Comparison of ENCODE assay signal across 8 mouse cellular contexts in the genomic region with DNA sequence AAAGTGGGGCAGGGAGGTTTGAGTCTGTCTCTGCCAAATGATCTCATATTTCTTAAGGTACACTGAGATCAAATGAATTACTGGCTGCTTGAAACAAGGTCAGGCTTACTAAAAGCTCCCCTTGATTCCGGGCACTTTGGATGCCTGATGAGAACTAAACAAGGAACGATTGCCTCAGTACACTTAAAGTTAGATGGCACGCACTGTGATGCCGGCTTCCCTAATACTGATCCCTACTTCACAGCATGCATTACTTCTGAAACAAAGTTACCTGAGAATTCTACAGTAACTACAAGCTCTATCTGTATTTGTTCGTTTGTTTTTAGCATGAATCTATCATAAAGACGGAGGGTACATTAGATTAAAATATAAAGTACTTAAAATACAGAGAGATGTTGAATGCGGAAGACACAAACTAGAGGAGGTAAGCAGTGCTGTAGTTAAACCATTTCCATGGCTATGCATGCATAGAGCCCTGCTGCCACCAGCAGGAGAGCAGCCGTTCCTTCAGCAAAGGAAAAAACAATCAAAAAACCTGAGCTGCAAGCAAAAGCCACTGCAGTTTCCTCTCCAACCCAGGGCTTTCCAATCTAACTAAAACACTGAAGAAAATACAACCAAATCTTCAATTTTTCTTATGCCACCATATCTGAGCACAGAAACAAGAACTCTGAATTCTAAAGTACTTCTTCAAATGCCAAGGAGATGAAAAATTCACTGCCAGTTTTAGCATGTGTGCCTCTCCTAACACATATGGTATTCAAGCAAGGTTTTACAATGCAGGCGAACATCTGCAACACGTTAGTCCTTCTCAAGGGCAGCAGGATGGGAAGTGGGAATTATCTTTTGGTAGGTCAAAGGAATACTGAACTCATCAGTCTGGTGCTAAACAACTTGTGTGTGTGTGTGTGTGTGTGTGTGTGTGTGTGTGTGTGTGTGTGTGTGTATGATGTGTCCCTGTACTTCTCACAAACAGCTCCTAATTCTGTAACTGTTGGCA.
DNase-seq lines count a peak whose midpoint lies in the region; ATAC-seq and TF ChIP-seq lines count a peak whose summit lies in the region.

No protein-coding gene starts in this region.

- H3K4me1 ChIP-seq in kidney, adult 2 months (ENCODE audit: control insufficient read depth, insufficient read depth, low read length), result no peaks in the 10 kb centered on the region
- H3K4me1 ChIP-seq in embryonic facial prominence, embryonic 12.5 days, result peaks cover 3% of the 10 kb centered on the region; the same call in 1 of the 2 replicates
- H3K4me1 ChIP-seq in limb, embryonic 14.5 days (ENCODE audit: control insufficient read depth, insufficient read depth, low read length), result 0 out of 2 replicates have a peak, but pooled peaks cover 4% of the 10 kb centered on the region
- no peaks in the 10 kb centered on the region for H3K4me1 ChIP-seq in neural tube, embryonic 14.5 days (ENCODE audit: control insufficient read depth, insufficient read depth, low read length)

- no peak for TF ChIP-seq POLR2A in kidney, adult 2 months (IDR thresholded peaks at IDR 0.05; ENCODE audit: low read depth, low read length)
- TF ChIP-seq POLR2A in limb, embryonic 14.5 days (IDR thresholded peaks at IDR 0.05; ENCODE audit: borderline replicate concordance, extremely low read depth, insufficient read depth, insufficient read length), result no peak

- peak; percentile 69 for TF ChIP-seq CTCF in kidney, adult 2 months (conservative IDR thresholded peaks at IDR 0.05; ENCODE audit: insufficient read depth, insufficient read length, low read depth, low read length)

- peak; percentile 75; the same call in 1 of the 2 replicates for ATAC-seq in embryonic facial prominence, embryonic 12.5 days (ENCODE audit: insufficient number of reproducible peaks, insufficient read depth, low FRiP score, low TSS enrichment)
- peak; percentile 87 for ATAC-seq in limb, embryonic 14.5 days (ENCODE audit: low FRiP score, low read depth)
- ATAC-seq in neural tube, embryonic 14.5 days (ENCODE audit: low read depth), result peak; percentile 92

- no peak overlapping the region for H3K4me2 ChIP-seq in embryonic facial prominence, embryonic 12.5 days (replicated peaks)
- H3K4me2 ChIP-seq in limb, embryonic 14.5 days (replicated peaks; ENCODE audit: low read depth, low read length, severe bottlenecking), result 0 out of 2 replicates have a peak overlapping the region, but pooled peaks have one; percentile 4
- H3K4me2 ChIP-seq in neural tube, embryonic 14.5 days (ENCODE audit: low read depth, low read length), result no peak overlapping the region

- peak; percentile 23 for DNase-seq in kidney, adult 2 months
- no peak for DNase-seq in kidney, adult 11 months
- DNase-seq in adrenal gland, postnatal 14 days, result peak; percentile 50
- DNase-seq in kidney, adult 9 months, result peak; percentile 15
- DNase-seq in limb, embryonic 14.5 days (ENCODE audit: low spot score), result peak; percentile 56
- peak; percentile 57 for DNase-seq in thymus, postnatal 4 days

- H3K9me3 ChIP-seq in embryonic facial prominence, embryonic 12.5 days, result no peaks in the 10 kb centered on the region
- H3K9me3 ChIP-seq in limb, embryonic 14.5 days (ENCODE audit: control insufficient read depth, low read length), result no peaks in the 10 kb centered on the region
- H3K9me3 ChIP-seq in neural tube, embryonic 14.5 days (ENCODE audit: control insufficient read depth, low read length), result no peaks in the 10 kb centered on the region

- no peak overlapping the region for H3K9ac ChIP-seq in embryonic facial prominence, embryonic 12.5 days
- H3K9ac ChIP-seq in limb, embryonic 14.5 days (ENCODE audit: low read depth, low read length, severe bottlenecking), result no peak overlapping the region
- H3K9ac ChIP-seq in neural tube, embryonic 14.5 days (replicated peaks; ENCODE audit: low read depth, low read length), result no peak overlapping the region

- 59% methylated on average over 10 of the region's 10 CpGs for WGBS in kidney, adult 2 months
- 42% methylated on average over 10 of the region's 10 CpGs for WGBS in embryonic facial prominence, embryonic 12.5 days
- 37% methylated on average over 10 of the region's 10 CpGs for WGBS in limb, embryonic 14.5 days
- WGBS in neural tube, embryonic 14.5 days, result 64% methylated on average over 10 of the region's 10 CpGs

- H3K27me3 ChIP-seq in kidney, adult 2 months (replicated peaks; ENCODE audit: control insufficient read depth, insufficient read depth, low read length), result no peaks in the 10 kb centered on the region
- no peaks in the 10 kb centered on the region for H3K27me3 ChIP-seq in embryonic facial prominence, embryonic 12.5 days
- no peaks in the 10 kb centered on the region for H3K27me3 ChIP-seq in limb, embryonic 14.5 days (ENCODE audit: control insufficient read depth, insufficient read depth, low read length)
- no peaks in the 10 kb centered on the region for H3K27me3 ChIP-seq in neural tube, embryonic 14.5 days (ENCODE audit: control insufficient read depth, insufficient read depth, low read length)

- H3K27ac ChIP-seq in kidney, adult 2 months (ENCODE audit: insufficient read depth, low read depth, low read length), result no peak overlapping the region
- peak overlapping the region; percentile 50; the same call in 1 of the 2 replicates for H3K27ac ChIP-seq in embryonic facial prominence, embryonic 12.5 days
- no peak overlapping the region for H3K27ac ChIP-seq in limb, embryonic 14.5 days (replicated peaks; ENCODE audit: low read depth, low read length)
- H3K27ac ChIP-seq in neural tube, embryonic 14.5 days (ENCODE audit: low read depth, low read length), result no peak overlapping the region

- H3K36me3 ChIP-seq in kidney, adult 2 months (ENCODE audit: control insufficient read depth, insufficient read depth, low read length), result no peaks in the 10 kb centered on the region
- H3K36me3 ChIP-seq in embryonic facial prominence, embryonic 12.5 days, result no peaks in the 10 kb centered on the region
- no peaks in the 10 kb centered on the region for H3K36me3 ChIP-seq in limb, embryonic 14.5 days (ENCODE audit: control insufficient read depth, insufficient read depth, low read length)
- H3K36me3 ChIP-seq in neural tube, embryonic 14.5 days (ENCODE audit: control insufficient read depth, insufficient read depth, low read length), result no peaks in the 10 kb centered on the region

- H3K4me3 ChIP-seq in kidney, adult 2 months (ENCODE audit: insufficient read depth, low read depth, low read length), result no peak overlapping the region
- no peak overlapping the region for H3K4me3 ChIP-seq in embryonic facial prominence, embryonic 12.5 days
- no peak overlapping the region for H3K4me3 ChIP-seq in limb, embryonic 14.5 days (replicated peaks; ENCODE audit: low read length)
- no peak overlapping the region for H3K4me3 ChIP-seq in neural tube, embryonic 14.5 days (ENCODE audit: low read depth, low read length)
